Mouse (Mus musculus) layer of hippocampus, adult 2 months (tissue): ENCODE measurements around the gene Gkn3. TPM values are rescaled to one million over a fixed set of nuclear protein-coding genes. Genes with fewer than 3 reads are reported as not detected.
A peak's percentile ranks its signal among the peaks of the same experiment; 100 is the strongest.

Source experiments
- DNase-seq, 2 experiments: peaks; one replicate each; pipeline ENCODE4 v3.0.0; 2022; ENCODE audit warnings: low spot score in 2 of 2
- H3K27ac ChIP-seq: fragments of 200-600 bp; 2 replicates; pipeline ENCODE4 v1.8.1; 2022
- H3K4me3 ChIP-seq: fragments of 200-600 bp; 2 replicates; pipeline ENCODE4 v1.8.1; 2022; ENCODE audit warnings: mild to moderate bottlenecking
- CTCF ChIP-seq: fragments of 200-600 bp; conservative IDR thresholded peaks from 2 replicates; pipeline ENCODE4 v1.8.1; 2022; ENCODE audit warnings: antibody characterized with exemption, mild to moderate bottlenecking, moderate library complexity
- total RNA-seq, 2 experiments: library from RNA; stranded (reverse); gene quantifications; 2 replicates each; pipeline ENCODE4 v1.2.3; 2021

Gene Gkn3
- total RNA-seq, 2 experiments from 2014 or later: 2.0 to 3.6 TPM

DNA sequence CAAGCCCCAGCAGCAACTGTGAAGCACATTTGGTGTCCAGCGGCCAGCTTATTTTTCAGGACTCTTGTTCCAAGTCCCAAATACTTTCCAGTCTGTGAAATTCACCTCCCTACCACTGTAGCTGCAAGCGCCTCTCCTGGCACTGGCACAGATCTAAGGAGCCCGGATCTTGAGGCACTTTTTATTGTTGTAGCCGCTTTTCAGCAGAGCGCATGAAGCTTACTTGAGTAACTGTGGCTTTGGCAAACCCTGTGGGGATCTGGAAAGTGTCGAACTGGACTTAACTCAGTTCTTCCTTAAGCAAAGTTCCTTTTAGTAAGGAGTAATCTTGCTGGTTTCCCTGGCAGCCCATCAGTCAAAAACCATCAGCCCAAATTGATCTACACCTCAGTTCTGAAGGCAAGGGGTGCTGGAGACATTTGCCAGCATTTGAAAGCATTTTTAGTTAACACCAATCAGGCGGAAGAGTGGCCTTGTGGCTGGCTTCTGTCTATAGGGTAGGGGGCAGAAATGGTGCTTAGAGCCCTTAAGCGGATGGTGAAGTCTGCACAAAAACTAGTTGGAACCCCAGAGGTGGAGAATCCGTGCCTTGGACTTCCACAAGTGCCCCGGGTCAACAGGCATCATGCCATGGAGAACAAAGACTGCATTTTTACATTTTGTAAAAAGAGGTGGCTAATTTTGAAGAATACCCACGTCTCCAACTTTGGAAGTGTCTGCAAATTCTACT, 54.2 kb downstream of the Gkn3 start:
- TF ChIP-seq CTCF: peak; percentile 61
- DNase-seq: peak in 1 of 2 experiments; percentile 32
- peak overlapping the region; percentile 63 for H3K4me3 ChIP-seq
- H3K27ac ChIP-seq: peak overlapping the region; percentile 90

Other genes with a start within 250 kb of the Gkn3 start
- 10 to 100 TPM in 1 of 2 experiments, 1 to 10 TPM in 1; 9.7 to 10.7 TPM for gene Antxr1, start 53.1 kb downstream of the Gkn3 start, total RNA-seq
- gene Gkn1, start 38.0 kb downstream of the Gkn3 start, total RNA-seq: not detected
- not detected for gene Gkn2, start 15.6 kb downstream of the Gkn3 start, total RNA-seq
- not detected for gene Bmp10, start 40.1 kb upstream of the Gkn3 start, total RNA-seq
- 1 to 10 TPM; 2.5 to 2.9 TPM for gene Arhgap25, start 144.3 kb upstream of the Gkn3 start, total RNA-seq
- under 1 TPM; 0.08 to 0.17 TPM for gene Prokr1, start 201.8 kb upstream of the Gkn3 start, total RNA-seq